Mouse (Mus musculus): ENCODE results near the gene Chrne. TPM values are rescaled to one million over a fixed set of nuclear protein-coding genes. Genes with fewer than 3 reads are reported as not detected.

The Chrne gene
- polyA plus RNA-seq (2017; shearing (Covaris generic)) = 2.3 TPM

GRCm38 (mm10) chr11:70619101-70619500 lies at the start of gene Chrne:
Gene Chrne (minus strand): TSS chr11:70619216.

GRCm38 (mm10) chr11:70656964-70657363 lies 37.9 kb upstream of the Chrne start, which contains the start of gene Eno3:
Gene Eno3 (plus strand): TSS chr11:70657202.

GRCm38 (mm10) chr11:70654198-70654922 lies 35.3 kb upstream of the Chrne start, which contains the start of gene Pfn1:
Gene Pfn1 (minus strand): TSS chr11:70654644.

GRCm38 (mm10) chr11:70646691-70647650 lies 28.0 kb upstream of the Chrne start, which contains the start of the genes Rnf167 and Slc25a11:
Gene Rnf167 (plus strand): TSS chr11:70647235.
Gene Slc25a11 (minus strand): TSS chr11:70647479.

GRCm38 (mm10) chr11:70638714-70639278 lies 19.8 kb upstream of the Chrne start, which contains the start of gene Gp1ba:
Gene Gp1ba (plus strand): TSS chr11:70639122.

GRCm38 (mm10) chr11:70615516-70616093 lies 3.4 kb downstream of the Chrne start, which contains the start of gene 4930544D05Rik:
Gene 4930544D05Rik (plus strand): TSS chr11:70615848.

Other genes starting within 250 kb of the Chrne start
- 16.2 TPM for gene Pelp1, start 209.2 kb downstream of the Chrne start, polyA plus RNA-seq (2017; shearing (Covaris generic))
- gene Arrb2, start 186.6 kb downstream of the Chrne start, polyA plus RNA-seq (2017; shearing (Covaris generic)) = 189 TPM
- 92.8 TPM for gene Med11, start 167.3 kb downstream of the Chrne start, polyA plus RNA-seq (2017; shearing (Covaris generic))
- not detected for gene Zmynd15, start 159.8 kb downstream of the Chrne start, polyA plus RNA-seq (2017; shearing (Covaris generic))
- gene Cxcl16, start 159.2 kb downstream of the Chrne start, polyA plus RNA-seq (2017; shearing (Covaris generic)) = 1.0 TPM
- 3.0 TPM for gene Tm4sf5, start 114.0 kb downstream of the Chrne start, polyA plus RNA-seq (2017; shearing (Covaris generic))
- gene Vmo1, start 104.6 kb downstream of the Chrne start, polyA plus RNA-seq (2017; shearing (Covaris generic)) = not detected
- not detected for gene Gltpd2, start 100.0 kb downstream of the Chrne start, polyA plus RNA-seq (2017; shearing (Covaris generic))
- 416 TPM for gene Psmb6, start 93.8 kb downstream of the Chrne start, polyA plus RNA-seq (2017; shearing (Covaris generic))
- not detected for gene Gm40193, start 86.3 kb downstream of the Chrne start, polyA plus RNA-seq (2017; shearing (Covaris generic))
- gene Pld2, start 79.2 kb downstream of the Chrne start, polyA plus RNA-seq (2017; shearing (Covaris generic)) = 2.6 TPM
- 8.6 TPM for gene Mink1, start 56.3 kb downstream of the Chrne start, polyA plus RNA-seq (2017; shearing (Covaris generic))
- 0.50 TPM for gene 4930544D05Rik, start 3.4 kb downstream of the Chrne start, polyA plus RNA-seq (2017; shearing (Covaris generic))
- 0.10 TPM for gene Gp1ba, start 19.9 kb upstream of the Chrne start, polyA plus RNA-seq (2017; shearing (Covaris generic))
- 454 TPM for gene Rnf167, start 28.0 kb upstream of the Chrne start, polyA plus RNA-seq (2017; shearing (Covaris generic))
- gene Slc25a11, start 28.3 kb upstream of the Chrne start, polyA plus RNA-seq (2017; shearing (Covaris generic)) = 131 TPM
- 2,554 TPM for gene Pfn1, start 35.4 kb upstream of the Chrne start, polyA plus RNA-seq (2017; shearing (Covaris generic))
- gene Eno3, start 38.0 kb upstream of the Chrne start, polyA plus RNA-seq (2017; shearing (Covaris generic)) = 22.9 TPM
- 91.0 TPM for gene Spag7, start 50.2 kb upstream of the Chrne start, polyA plus RNA-seq (2017; shearing (Covaris generic))
- 53.2 TPM for gene Camta2, start 68.9 kb upstream of the Chrne start, polyA plus RNA-seq (2017; shearing (Covaris generic))
- gene Inca1, start 80.9 kb upstream of the Chrne start, polyA plus RNA-seq (2017; shearing (Covaris generic)) = 0.86 TPM
- gene Kif1c, start 81.3 kb upstream of the Chrne start, polyA plus RNA-seq (2017; shearing (Covaris generic)) = 0.47 TPM
- 5.8 TPM for gene Zfp3, start 145.0 kb upstream of the Chrne start, polyA plus RNA-seq (2017; shearing (Covaris generic))
- gene Scimp, start 193.4 kb upstream of the Chrne start, polyA plus RNA-seq (2017; shearing (Covaris generic)) = 0.46 TPM
- gene Rabep1, start 225.6 kb upstream of the Chrne start, polyA plus RNA-seq (2017; shearing (Covaris generic)) = 9.8 TPM